ENCODE assay signal across 34 mouse cellular contexts in the genomic region with DNA sequence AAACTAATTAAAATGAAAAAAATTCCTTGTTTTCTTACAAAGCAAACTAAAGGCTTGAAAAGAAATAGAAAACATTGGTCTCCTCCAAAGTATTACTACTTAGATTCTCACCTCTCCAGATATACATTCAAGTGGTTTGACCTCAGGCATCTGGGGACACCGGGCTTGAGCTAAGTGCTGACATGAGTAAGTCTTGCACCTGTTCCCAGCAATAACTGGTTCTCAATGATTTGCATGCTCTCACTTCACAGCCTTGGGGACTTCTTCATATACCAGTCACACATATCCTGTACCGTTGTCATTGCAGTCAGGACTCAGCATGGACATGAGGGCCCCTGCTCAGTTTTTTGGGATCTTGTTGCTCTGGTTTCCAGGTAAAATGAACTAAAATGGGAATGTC.
"Had no signal": no experiment of that assay in that cellular context is flagged by ENCODE, and none has a peak within 500 bp of the region (broad histone marks: within the 10 kb centered on the region; RNA-seq: fewer than 3 reads in every experiment).

No protein-coding gene starts in this region.

- H3K27me3 ChIP-seq: heart, embryonic 12.5 days; heart, embryonic 13.5 days; heart, embryonic 15.5 days; hindbrain, embryonic 12.5 days; hindbrain, embryonic 13.5 days; hindbrain, embryonic 15.5 days; intestine, embryonic 15.5 days; kidney, embryonic 15.5 days had no signal

- H3K4me2 ChIP-seq: heart, embryonic 12.5 days; heart, embryonic 13.5 days; heart, embryonic 15.5 days; hindbrain, embryonic 12.5 days; hindbrain, embryonic 13.5 days; hindbrain, embryonic 14.5 days; hindbrain, embryonic 15.5 days; intestine, embryonic 15.5 days; kidney, embryonic 15.5 days had no signal

- ATAC-seq: hindbrain, embryonic 16.5 days; hindbrain, postnatal 0 days; inflammation-experienced regulatory T-cells, adult 6 months; intestine, embryonic 15.5 days; intestine, embryonic 16.5 days; intestine, postnatal 0 days had no signal

- H3K27ac ChIP-seq: heart, embryonic 10.5 days; heart, embryonic 13.5 days; heart, embryonic 15.5 days; hindbrain, embryonic 10.5 days; hindbrain, embryonic 12.5 days; hindbrain, embryonic 13.5 days; hindbrain, embryonic 14.5 days; hindbrain, embryonic 15.5 days; hindbrain, postnatal 0 days; intestine, embryonic 15.5 days; kidney, embryonic 15.5 days; kidney, postnatal 0 days; layer of hippocampus, adult 2 months had no signal

- DNase-seq: heart, postnatal 10 days; heart, postnatal 14 days; heart, postnatal 36 days; heart, postnatal 4 days; kidney, adult 11 months; kidney, adult 18-20 months; kidney, adult 2 months; kidney, adult 8-10 months; kidney, adult 9 months; kidney, postnatal 10 days; kidney, postnatal 14 days; kidney, postnatal 25 days; kidney, postnatal 36 days; kidney, postnatal 4 days; layer of hippocampus, adult 9-11 months; layer of hippocampus, postnatal 36 days had no signal

- H3K9ac ChIP-seq: heart, embryonic 12.5 days; heart, embryonic 13.5 days; heart, embryonic 15.5 days; hindbrain, embryonic 12.5 days; hindbrain, embryonic 13.5 days; hindbrain, embryonic 14.5 days; hindbrain, embryonic 15.5 days; intestine, embryonic 15.5 days; kidney, embryonic 15.5 days had no signal

- H3K9me3 ChIP-seq: heart, embryonic 10.5 days; heart, embryonic 12.5 days; heart, embryonic 13.5 days; heart, embryonic 15.5 days; hindbrain, embryonic 10.5 days; hindbrain, embryonic 12.5 days; hindbrain, embryonic 13.5 days; hindbrain, embryonic 15.5 days; intestine, embryonic 15.5 days; kidney, embryonic 15.5 days had no signal

- H3K36me3 ChIP-seq: heart, embryonic 10.5 days; heart, embryonic 12.5 days; heart, embryonic 13.5 days; heart, embryonic 15.5 days; hindbrain, embryonic 10.5 days; hindbrain, embryonic 12.5 days; hindbrain, embryonic 13.5 days; hindbrain, embryonic 15.5 days; intestine, embryonic 15.5 days; kidney, embryonic 15.5 days had no signal

- H3K4me1 ChIP-seq: heart, embryonic 10.5 days; heart, embryonic 12.5 days; heart, embryonic 13.5 days; heart, embryonic 15.5 days; hindbrain, embryonic 10.5 days; hindbrain, embryonic 12.5 days; hindbrain, embryonic 13.5 days; hindbrain, embryonic 15.5 days; intestine, embryonic 15.5 days; kidney, embryonic 15.5 days had no signal

- H3K4me3 ChIP-seq: heart, embryonic 10.5 days; heart, embryonic 12.5 days; heart, embryonic 13.5 days; heart, embryonic 15.5 days; hindbrain, embryonic 10.5 days; hindbrain, embryonic 12.5 days; hindbrain, embryonic 13.5 days; hindbrain, embryonic 15.5 days; intestine, embryonic 15.5 days; kidney, embryonic 15.5 days; layer of hippocampus, adult 2 months had no signal
